In genomic region chr13:115718859-115719258, GRCm38 (mm10) we compare ENCODE assay signal across 35 mouse cellular contexts.
DNase-seq lines count a peak whose midpoint lies in the region; ATAC-seq lines count a peak whose summit lies in the region.
"Had no signal": no experiment of that assay in that cellular context is flagged by ENCODE, and none has a peak within 500 bp of the region (broad histone marks: within the 10 kb centered on the region; RNA-seq: fewer than 3 reads in every experiment).

No protein-coding gene starts in this region.

- 50% methylated on average over 5 of the region's 5 CpGs for WGBS in embryonic facial prominence, embryonic 10.5 days
- 35% methylated on average over 5 of the region's 5 CpGs for WGBS in limb, embryonic 11.5 days
- 77% methylated on average over 5 of the region's 5 CpGs for WGBS in forebrain, embryonic 13.5 days

- H3K4me1 ChIP-seq in embryonic facial prominence, embryonic 10.5 days: no peaks in the 10 kb centered on the region; the same call in 1 of the 2 replicates
- no peaks in the 10 kb centered on the region for H3K4me1 ChIP-seq in limb, embryonic 11.5 days (ENCODE audit: control insufficient read depth, insufficient read depth, low read length)
- H3K4me1 ChIP-seq in forebrain, embryonic 13.5 days: no peaks in the 10 kb centered on the region
- H3K4me1 ChIP-seq: embryonic facial prominence, embryonic 15.5 days; forebrain, embryonic 12.5 days; hindbrain, embryonic 15.5 days; kidney, embryonic 15.5 days; limb, embryonic 15.5 days; liver, embryonic 13.5 days; megakaryocyte, embryonic 14.5 days; midbrain, embryonic 13.5 days had no signal

- 0 out of 2 replicates have a peak, but pooled peaks have one; percentile 59 for ATAC-seq in limb, embryonic 11.5 days (ENCODE audit: insufficient number of reproducible peaks, low FRiP score, low TSS enrichment, low read depth)
- ATAC-seq in forebrain, embryonic 13.5 days: no peak
- ATAC-seq: activated CD4-positive, CD25-positive, alpha-beta regulatory T cell, adult 4 months; CD4-positive, CD25-positive, alpha-beta regulatory T cell, adult 4 months; inflammation-experienced regulatory T-cells, adult 6 months; lung, postnatal 0 days; midbrain, embryonic 13.5 days had no signal

- no peaks in the 10 kb centered on the region for H3K9me3 ChIP-seq in embryonic facial prominence, embryonic 10.5 days
- H3K9me3 ChIP-seq in limb, embryonic 11.5 days (ENCODE audit: control insufficient read depth, low read length): no peaks in the 10 kb centered on the region
- no peaks in the 10 kb centered on the region for H3K9me3 ChIP-seq in forebrain, embryonic 13.5 days (replicated peaks)
- H3K9me3 ChIP-seq: embryonic facial prominence, embryonic 15.5 days; forebrain, embryonic 12.5 days; hindbrain, embryonic 15.5 days; kidney, embryonic 15.5 days; limb, embryonic 15.5 days; liver, embryonic 13.5 days; midbrain, embryonic 13.5 days had no signal

- H3K27ac ChIP-seq in embryonic facial prominence, embryonic 10.5 days (replicated peaks): no peak overlapping the region
- no peak overlapping the region for H3K27ac ChIP-seq in limb, embryonic 11.5 days (replicated peaks; ENCODE audit: low read depth, low read length)
- H3K27ac ChIP-seq in forebrain, embryonic 13.5 days: no peak overlapping the region
- H3K27ac ChIP-seq: embryonic facial prominence, embryonic 15.5 days; forebrain, embryonic 12.5 days; gastrocnemius, adult 2 months; hindbrain, embryonic 15.5 days; kidney, embryonic 15.5 days; left cerebral cortex, adult 2 months; limb, embryonic 15.5 days; liver, embryonic 13.5 days; midbrain, embryonic 13.5 days; stomach, postnatal 0 days had no signal

- no peak overlapping the region for H3K9ac ChIP-seq in limb, embryonic 11.5 days (ENCODE audit: low read length)
- H3K9ac ChIP-seq in forebrain, embryonic 13.5 days: no peak overlapping the region
- H3K9ac ChIP-seq: embryonic facial prominence, embryonic 15.5 days; forebrain, embryonic 12.5 days; hindbrain, embryonic 15.5 days; kidney, embryonic 15.5 days; limb, embryonic 15.5 days; liver, embryonic 13.5 days; midbrain, embryonic 13.5 days had no signal

- no peaks in the 10 kb centered on the region for H3K27me3 ChIP-seq in embryonic facial prominence, embryonic 10.5 days (replicated peaks; ENCODE audit: low read depth, poor library complexity, severe bottlenecking)
- no peaks in the 10 kb centered on the region for H3K27me3 ChIP-seq in limb, embryonic 11.5 days (ENCODE audit: control insufficient read depth, insufficient read depth, low read length)
- H3K27me3 ChIP-seq in forebrain, embryonic 13.5 days: no peaks in the 10 kb centered on the region
- H3K27me3 ChIP-seq: embryonic facial prominence, embryonic 15.5 days; forebrain, embryonic 12.5 days; hindbrain, embryonic 15.5 days; kidney, embryonic 15.5 days; limb, embryonic 15.5 days; liver, embryonic 13.5 days; megakaryocyte, embryonic 14.5 days; midbrain, embryonic 13.5 days had no signal

- H3K4me2 ChIP-seq in limb, embryonic 11.5 days (ENCODE audit: low read depth, severe bottlenecking): no peak overlapping the region
- no peak overlapping the region for H3K4me2 ChIP-seq in forebrain, embryonic 13.5 days
- H3K4me2 ChIP-seq: embryonic facial prominence, embryonic 15.5 days; forebrain, embryonic 12.5 days; heart, embryonic 11.5 days; hindbrain, embryonic 15.5 days; kidney, embryonic 15.5 days; limb, embryonic 15.5 days; liver, embryonic 13.5 days; midbrain, embryonic 13.5 days had no signal

- no peak overlapping the region for H3K4me3 ChIP-seq in embryonic facial prominence, embryonic 10.5 days
- no peak overlapping the region for H3K4me3 ChIP-seq in limb, embryonic 11.5 days (ENCODE audit: low read depth, low read length)
- no peak overlapping the region for H3K4me3 ChIP-seq in forebrain, embryonic 13.5 days
- H3K4me3 ChIP-seq: embryonic facial prominence, embryonic 15.5 days; forebrain, embryonic 12.5 days; gastrocnemius, adult 2 months; hindbrain, embryonic 15.5 days; kidney, embryonic 15.5 days; left cerebral cortex, adult 2 months; limb, embryonic 15.5 days; liver, embryonic 13.5 days; megakaryocyte, embryonic 14.5 days; midbrain, embryonic 13.5 days had no signal

- H3K36me3 ChIP-seq in embryonic facial prominence, embryonic 10.5 days (replicated peaks): no peaks in the 10 kb centered on the region
- no peaks in the 10 kb centered on the region for H3K36me3 ChIP-seq in limb, embryonic 11.5 days (ENCODE audit: control insufficient read depth, insufficient read depth, low read length)
- H3K36me3 ChIP-seq in forebrain, embryonic 13.5 days (ENCODE audit: poor library complexity, severe bottlenecking): no peaks in the 10 kb centered on the region
- H3K36me3 ChIP-seq: embryonic facial prominence, embryonic 15.5 days; forebrain, embryonic 12.5 days; hindbrain, embryonic 15.5 days; kidney, embryonic 15.5 days; limb, embryonic 15.5 days; liver, embryonic 13.5 days; midbrain, embryonic 13.5 days had no signal

- peak; percentile 82 for DNase-seq in 3T3-L1 (ENCODE audit: low read depth, low spot score)
- DNase-seq in embryo, embryonic 10 days (ENCODE audit: low spot score): peak; percentile 66
- DNase-seq in embryonic facial prominence, embryonic 10.5 days (ENCODE audit: low spot score): peak; percentile 48
- DNase-seq in limb, embryonic 11.5 days (ENCODE audit: low spot score): peak; percentile 50
- no peak for DNase-seq in urinary bladder, postnatal 25 days (ENCODE audit: low spot score)
- DNase-seq in layer of hippocampus, adult 8-10 months (ENCODE audit: low spot score in 2 of 2): no peak
- DNase-seq: cerebellum, adult 8-10 months; gastrocnemius, adult 2 months; gastrocnemius, postnatal 36 days; heart, adult 18-20 months; heart, postnatal 4 days; kidney, adult 18-20 months; kidney, postnatal 25 days; liver, embryonic 13.5 days; lung, adult 18-20 months; lung, postnatal 4 days; right cerebral cortex, adult 18-20 months; spleen, adult 18-20 months; thymus, adult 18-20 months; thymus, postnatal 25 days had no signal

Comparison
In these comparisons a context has a peak if more than half of its experiments do, and no peak if none do; other contexts are left out.
1. DNase-seq: peak in 3T3-L1 (single experiment), embryo, embryonic 10 days (single experiment), embryonic facial prominence, embryonic 10.5 days (single experiment) and limb, embryonic 11.5 days (single experiment); none in urinary bladder, postnatal 25 days (single experiment) and layer of hippocampus, adult 8-10 months (0 of 2).